Mouse (Mus musculus) intestine, postnatal 0 days (tissue): Measurements from ENCODE around the gene Tarsl2. TPM values are rescaled to one million over a fixed set of nuclear protein-coding genes. Genes with fewer than 3 reads are reported as not detected.

Experiments
- ATAC-seq: fragments of 200-750 bp; cut with Nextera tagmentation; 2 replicates; pipeline ENCODE4 v1.8.0; 2017; ENCODE audit warnings: mild to moderate bottlenecking, moderate TSS enrichment, moderate library complexity
- H3K27ac ChIP-seq: fragments of 300-500 bp; sonication (generic); 2 replicates; pipeline ENCODE4 v1.5.1; 2014; ENCODE audit warnings: mild to moderate bottlenecking, low read depth, low read length, moderate library complexity
- H3K27me3 ChIP-seq: fragments of 300-500 bp; sonication (generic); replicated peaks from 2 replicates; pipeline ENCODE4 v1.6.1; 2014; ENCODE audit warnings: low read length, mixed read lengths; ENCODE audit not compliant: control insufficient read depth, insufficient read depth
- H3K36me3 ChIP-seq: fragments of 300-500 bp; sonication (generic); 2 replicates; pipeline ENCODE4 v1.6.1; 2014; ENCODE audit warnings: mild to moderate bottlenecking, moderate library complexity; ENCODE audit not compliant: control insufficient read depth, insufficient read depth
- H3K4me1 ChIP-seq: fragments of 300-500 bp; sonication (generic); replicated peaks from 2 replicates; pipeline ENCODE4 v1.6.1; 2014; ENCODE audit warnings: antibody characterized with exemption, low read length, mixed read lengths; ENCODE audit not compliant: control insufficient read depth, insufficient read depth
- H3K4me2 ChIP-seq: fragments of 300-500 bp; sonication (generic); replicated peaks from 2 replicates; pipeline ENCODE4 v1.6.1; 2014; ENCODE audit warnings: low read depth, mild to moderate bottlenecking, moderate library complexity
- H3K4me3 ChIP-seq: fragments of 300-500 bp; sonication (generic); 2 replicates; pipeline ENCODE4 v1.5.1; 2014; ENCODE audit warnings: low read depth, low read length
- H3K9ac ChIP-seq: fragments of 300-500 bp; sonication (generic); 2 replicates; pipeline ENCODE4 v1.6.1; 2014; ENCODE audit warnings: mild to moderate bottlenecking, low read depth, low read length
- H3K9me3 ChIP-seq: fragments of 300-500 bp; sonication (generic); 2 replicates; pipeline ENCODE4 v1.6.1; 2016; ENCODE audit warnings: mixed run types; ENCODE audit not compliant: control insufficient read depth
- CTCF ChIP-seq: sonication (generic); IDR thresholded peaks from 2 replicates; pipeline ENCODE4 v1.5.1; 2016; ENCODE audit warnings: low read depth, mild to moderate bottlenecking, control low read depth, antibody characterized with exemption, moderate library complexity
- WGBS: fragments of 180-500 bp; shearing (Covaris S2); extraction: QIAGEN DNeasy Blood & Tissue Kit; methylation state at CpG from one replicate; pipeline ENCODE4 v1.1.7; 2014; 5-methylcytosine and 5-hydroxymethylcytosine counted together
- polyA plus RNA-seq: library from polyadenylated mRNA; unstranded; fragments of >200 nt; fragmentation: Nextera tagmentation; extraction: Ambion mirVana; gene quantifications from 2 replicates; pipeline ENCODE4 v1.2.1, GENCODE M21; 2015

Tarsl2 gene
- polyA plus RNA-seq, 1 experiment from 2014 or later = 3.8 TPM

- Histone ChIP-seq H3K27me3 (no peaks in the 10 kb centered on the region), H3K9me3 (no peaks in the 10 kb centered on the region), H3K36me3 (peaks cover 5% of the 10 kb centered on the region; the same call in 1 of the 2 replicates), H3K4me2 (no peak within 1 kb of the TSS), H3K4me1 (peaks cover 3% of the 10 kb centered on the region; the same call in 1 of the 2 replicates), H3K27ac (no peak within 1 kb of the TSS), H3K9ac (no peak within 1 kb of the TSS), H3K4me3 (no peak within 1 kb of the TSS)
- TF ChIP-seq CTCF = no peak
- no peak for ATAC-seq
- WGBS = 88% methylated on average over 7 of the region's 7 CpGs
Measured at GRCm38 (mm10) chr7:65690869-65691268, 46.2 kb downstream of the Tarsl2 start, which contains the start of gene Tm2d3. TSS of gene Tm2d3 (plus strand) at chr7:65691169.

GRCm38 (mm10) chr7:65691929-65692605, 47.4 kb downstream of the Tarsl2 start:
- H3K27ac ChIP-seq = no peak overlapping the region
- no peak for ATAC-seq
- 82% methylated on average over 8 of the region's 8 CpGs for WGBS

GRCm38 (mm10) chr7:65692883-65693282, 48.2 kb downstream of the Tarsl2 start:
- H3K27me3 ChIP-seq = no peaks in the 10 kb centered on the region
- H3K9me3 ChIP-seq = no peaks in the 10 kb centered on the region
- peak overlapping the region; percentile 86 for H3K4me3 ChIP-seq
- peak overlapping the region; percentile 72 for H3K9ac ChIP-seq
- no peak overlapping the region for H3K27ac ChIP-seq
- H3K36me3 ChIP-seq = peaks cover 15% of the 10 kb centered on the region
- H3K4me2 ChIP-seq = peak overlapping the region; percentile 86
- TF ChIP-seq CTCF = no peak
- WGBS = 0% methylated on average over 10 of the region's 10 CpGs
- H3K4me1 ChIP-seq = peaks cover 3% of the 10 kb centered on the region; the same call in 1 of the 2 replicates
- ATAC-seq = peak; percentile 60

More at GRCm38 (mm10) chr7:65691929-65692605, 47.4 kb downstream of the Tarsl2 start:
- Histone ChIP-seq H3K4me1 (peaks cover 3% of the 10 kb centered on the region; the same call in 1 of the 2 replicates), H3K9ac (no peak overlapping the region), H3K4me3 (no peak overlapping the region), H3K9me3 (no peaks in the 10 kb centered on the region), H3K4me2 (no peak overlapping the region), H3K36me3 (peaks cover 8% of the 10 kb centered on the region; the same call in 1 of the 2 replicates), H3K27me3 (no peaks in the 10 kb centered on the region)
- no peak for TF ChIP-seq CTCF

GRCm38 (mm10) chr7:65693301-65693821, 48.7 kb downstream of the Tarsl2 start:
- ATAC-seq = peak; percentile 92
- under 1% methylated on average over 52 of the region's 52 CpGs for WGBS
- H3K4me1 ChIP-seq = peaks cover 3% of the 10 kb centered on the region; the same call in 1 of the 2 replicates
- peak overlapping the region; percentile 72 for H3K9ac ChIP-seq
- TF ChIP-seq CTCF = no peak; the same call in 1 of the 2 replicates
- peak overlapping the region; percentile 86 for H3K4me2 ChIP-seq
- H3K27ac ChIP-seq = 0 out of 2 replicates have a peak overlapping the region, but pooled peaks have one; percentile 28
- H3K9me3 ChIP-seq = no peaks in the 10 kb centered on the region
- peak overlapping the region; percentile 86 for H3K4me3 ChIP-seq
- no peaks in the 10 kb centered on the region for H3K27me3 ChIP-seq
- peaks cover 20% of the 10 kb centered on the region for H3K36me3 ChIP-seq

DNA sequence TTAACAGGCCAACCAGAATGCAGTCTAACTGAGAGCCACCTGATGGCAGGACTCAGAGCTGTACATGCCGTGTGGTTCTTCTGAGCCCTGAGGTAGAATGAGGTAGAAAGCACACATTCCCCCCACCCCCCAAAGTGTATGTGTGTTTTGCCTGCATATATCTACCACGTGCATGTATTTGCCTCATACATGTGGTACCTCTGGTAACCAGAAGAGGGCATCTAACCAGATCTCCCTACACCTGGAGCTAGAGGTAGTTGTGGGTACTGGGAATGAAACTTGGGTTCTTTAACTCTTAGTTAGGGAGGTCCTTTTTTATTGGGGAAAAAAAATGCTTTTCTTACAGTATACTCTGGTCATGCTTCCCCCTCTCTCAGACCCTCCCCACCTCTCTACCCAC, 51.8 kb downstream of the Tarsl2 start:
- Histone ChIP-seq H3K4me1 (peaks cover 3% of the 10 kb centered on the region; the same call in 1 of the 2 replicates), H3K27me3 (no peaks in the 10 kb centered on the region), H3K27ac (no peak overlapping the region), H3K4me3 (no peak overlapping the region), H3K36me3 (peaks cover 48% of the 10 kb centered on the region), H3K4me2 (no peak overlapping the region), H3K9ac (no peak overlapping the region), H3K9me3 (no peaks in the 10 kb centered on the region)
- no peak for ATAC-seq
- peak; percentile 68 for TF ChIP-seq CTCF
- WGBS = 55% methylated on average over 2 of the region's 2 CpGs

DNA sequence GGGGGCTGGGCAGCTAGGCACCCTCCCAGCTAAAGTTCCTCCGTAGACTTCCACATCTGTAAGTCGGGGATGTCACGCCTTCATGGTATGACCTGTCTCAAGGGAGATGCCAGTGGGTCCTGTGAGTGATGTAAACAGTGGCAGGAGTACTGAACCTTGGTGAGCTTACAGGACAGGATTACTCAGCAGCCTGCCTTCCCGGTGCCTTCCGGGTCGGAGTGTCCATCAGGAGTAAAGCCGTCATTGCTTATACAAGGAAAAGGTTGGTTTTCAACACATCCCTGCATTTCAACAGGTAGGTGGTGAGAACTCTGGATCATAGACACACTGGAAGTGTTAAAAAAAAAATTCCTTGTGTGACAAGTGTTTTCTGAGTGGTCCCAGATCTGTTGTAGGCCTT, 57.4 kb downstream of the Tarsl2 start:
- 88% methylated on average over 7 of the region's 7 CpGs for WGBS
- Histone ChIP-seq H3K27ac (no peak overlapping the region), H3K4me3 (no peak overlapping the region), H3K27me3 (no peaks in the 10 kb centered on the region), H3K4me2 (no peak overlapping the region), H3K9me3 (no peaks in the 10 kb centered on the region), H3K36me3 (peaks cover 54% of the 10 kb centered on the region), H3K9ac (no peak overlapping the region), H3K4me1 (no peaks in the 10 kb centered on the region)
- TF ChIP-seq CTCF = no peak
- no peak for ATAC-seq
